ENCODE assay signal across 29 mouse cellular contexts in the genomic region with DNA sequence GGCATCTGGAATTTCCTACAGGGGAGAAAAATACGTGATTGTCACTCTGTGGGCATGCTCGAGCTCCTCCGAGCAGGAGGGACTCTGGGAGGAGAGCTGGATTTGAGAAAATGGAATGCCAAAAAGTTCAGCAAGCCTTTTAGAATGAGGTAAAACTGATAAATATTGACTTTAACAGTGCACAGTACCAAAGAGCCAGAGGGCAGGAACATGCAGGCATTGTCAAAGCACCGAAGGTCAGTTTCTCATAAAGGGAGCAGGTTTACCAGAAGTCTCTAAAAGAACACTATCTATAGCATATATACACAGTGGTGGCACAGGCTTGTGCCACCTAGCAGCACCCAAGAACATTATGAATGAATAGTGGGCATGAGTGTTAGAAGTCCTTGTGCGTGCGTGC. TPM values are rescaled to one million over a fixed set of nuclear protein-coding genes. Genes with fewer than 3 reads are reported as not detected.
DNase-seq lines count a peak whose midpoint lies in the region; ATAC-seq lines count a peak whose summit lies in the region.
"Had no signal": no experiment of that assay in that cellular context is flagged by ENCODE, and none has a peak within 500 bp of the region (broad histone marks: within the 10 kb centered on the region; RNA-seq: fewer than 3 reads in every experiment).

No protein-coding gene starts in this region.

- no peaks in the 10 kb centered on the region for H3K4me1 ChIP-seq in liver, embryonic 13.5 days (replicated peaks)
- peaks cover 3% of the 10 kb centered on the region for H3K4me1 ChIP-seq in brown adipose tissue, adult 24 weeks (ENCODE audit: control insufficient read depth, insufficient read depth, insufficient read length, low read length)
- H3K4me1 ChIP-seq in liver, embryonic 16.5 days (ENCODE audit: control insufficient read depth, low read depth, low read length) = no peaks in the 10 kb centered on the region; the same call in none of the 2 replicates
- H3K4me1 ChIP-seq: embryonic facial prominence, embryonic 13.5 days; embryonic facial prominence, embryonic 15.5 days; forebrain, embryonic 10.5 days; forebrain, embryonic 12.5 days had no signal

- no peak for ATAC-seq in liver, embryonic 13.5 days (ENCODE audit: low read depth)
- ATAC-seq in liver, embryonic 16.5 days (ENCODE audit: low read depth) = peak; percentile 68; the same call in 1 of the 2 replicates
- ATAC-seq in megakaryocyte progenitor cell, adult 5-6 weeks (replicated peaks; ENCODE audit: poor library complexity) = no peak
- ATAC-seq: forebrain, embryonic 14.5 days; forebrain, embryonic 16.5 days had no signal

- 0 out of 2 replicates have a peak overlapping the region, but pooled peaks have one; percentile 18 for H3K27ac ChIP-seq in liver, embryonic 13.5 days
- H3K27ac ChIP-seq in brown adipose tissue, adult 24 weeks (replicated peaks; ENCODE audit: low read depth, low read length) = peak overlapping the region; percentile 49
- H3K27ac ChIP-seq in liver, embryonic 16.5 days (ENCODE audit: low read length) = peak overlapping the region; percentile 56; the same call in 1 of the 2 replicates
- H3K27ac ChIP-seq: embryonic facial prominence, embryonic 13.5 days; embryonic facial prominence, embryonic 15.5 days; forebrain, embryonic 10.5 days; forebrain, embryonic 12.5 days had no signal

- no peak overlapping the region for H3K4me3 ChIP-seq in liver, embryonic 13.5 days (replicated peaks)
- H3K4me3 ChIP-seq in brown adipose tissue, adult 24 weeks (ENCODE audit: insufficient read depth, low read depth, low read length) = no peak overlapping the region
- no peak overlapping the region for H3K4me3 ChIP-seq in liver, embryonic 16.5 days (ENCODE audit: low read depth, low read length)
- H3K4me3 ChIP-seq: embryonic facial prominence, embryonic 13.5 days; embryonic facial prominence, embryonic 15.5 days; erythroblast, embryonic 14.5 days; forebrain, embryonic 10.5 days; forebrain, embryonic 12.5 days had no signal

- no peak overlapping the region for H3K9ac ChIP-seq in liver, embryonic 13.5 days
- H3K9ac ChIP-seq in liver, embryonic 16.5 days (ENCODE audit: low read depth, low read length) = no peak overlapping the region
- H3K9ac ChIP-seq: embryonic facial prominence, embryonic 13.5 days; embryonic facial prominence, embryonic 15.5 days; forebrain, embryonic 12.5 days had no signal

- no peaks in the 10 kb centered on the region for H3K27me3 ChIP-seq in liver, embryonic 13.5 days
- no peaks in the 10 kb centered on the region for H3K27me3 ChIP-seq in liver, embryonic 16.5 days (ENCODE audit: control insufficient read depth, insufficient read depth, low read depth, low read length)
- H3K27me3 ChIP-seq: embryonic facial prominence, embryonic 13.5 days; embryonic facial prominence, embryonic 15.5 days; forebrain, embryonic 12.5 days had no signal

- DNase-seq in liver, embryonic 13.5 days = no peak
- DNase-seq in liver = no peak
- DNase-seq in neural tube, embryonic 10.5 days (ENCODE audit: extremely low spot score, low spot score) = no peak
- DNase-seq: adrenal gland, adult 8-10 months; adrenal gland, postnatal 14 days; adrenal gland, postnatal 36 days; cerebellum, adult 11 months; cerebellum, adult 18-20 months; cerebellum, adult 8-10 months; cerebellum, adult 9-11 months; cerebellum, postnatal 14 days; cerebellum, postnatal 36 days; embryo, embryonic 11 days had no signal

- H3K36me3 ChIP-seq in liver, embryonic 13.5 days = 0 out of 2 replicates have a peak, but pooled peaks cover 4% of the 10 kb centered on the region
- H3K36me3 ChIP-seq in liver, embryonic 16.5 days (ENCODE audit: control insufficient read depth, insufficient read depth) = no peaks in the 10 kb centered on the region; the same call in 1 of the 2 replicates
- H3K36me3 ChIP-seq: embryonic facial prominence, embryonic 13.5 days; embryonic facial prominence, embryonic 15.5 days; forebrain, embryonic 10.5 days; forebrain, embryonic 12.5 days had no signal

- H3K9me3 ChIP-seq in liver, embryonic 13.5 days (replicated peaks) = no peaks in the 10 kb centered on the region
- H3K9me3 ChIP-seq in liver, embryonic 16.5 days (replicated peaks; ENCODE audit: control insufficient read depth, low read length) = no peaks in the 10 kb centered on the region
- H3K9me3 ChIP-seq: embryonic facial prominence, embryonic 13.5 days; embryonic facial prominence, embryonic 15.5 days; forebrain, embryonic 10.5 days; forebrain, embryonic 12.5 days had no signal

- no peak overlapping the region for H3K4me2 ChIP-seq in liver, embryonic 13.5 days
- no peak overlapping the region for H3K4me2 ChIP-seq in liver, embryonic 16.5 days (ENCODE audit: low read depth, low read length)
- H3K4me2 ChIP-seq: embryonic facial prominence, embryonic 13.5 days; embryonic facial prominence, embryonic 15.5 days; forebrain, embryonic 12.5 days had no signal

- WGBS in liver, embryonic 13.5 days (ENCODE audit: insufficient replicate concordance) = 74% methylated on average over 6 of the region's 6 CpGs
- 68% methylated on average over 6 of the region's 6 CpGs for WGBS in liver, embryonic 16.5 days (ENCODE audit: insufficient replicate concordance)

RNA-seq across cellular contexts. Expression of a gene that starts 16.0 kb away (rescaled TPM):
- 9.2 and 10.0 TPM in 2 replicates for polyA plus RNA-seq in liver, embryonic 13.5 days (2015; fragmentation: Nextera tagmentation; extraction: Ambion mirVana)
- polyA plus RNA-seq in brown adipose tissue, adult 24 weeks (2012; ENCODE audit: insufficient read depth, insufficient read length, missing spikeins) = 279 and 401 TPM in 2 replicates
- polyA plus RNA-seq in liver, embryonic 16.5 days (2015; fragmentation: Nextera tagmentation; extraction: Ambion mirVana) = 39.3 and 51.1 TPM in 2 replicates
- total RNA-seq in megakaryocyte progenitor cell, adult 5-6 weeks (2015) = 3.1 and 4.7 TPM in 2 replicates
- 1.7 and 2.6 TPM in 2 replicates for total RNA-seq in megakaryocyte progenitor cell, adult 5-6 weeks (2017)
- total RNA-seq: MEL had no signal
- polyA plus RNA-seq: C2C12; forebrain, embryonic 12.5 days had no signal

RNA-seq across cellular contexts. Expression of a gene that starts 17.4 kb away (rescaled TPM):
- not detected in 2 replicates for polyA plus RNA-seq in liver, embryonic 13.5 days (2015; fragmentation: Nextera tagmentation; extraction: Ambion mirVana)
- not detected in 2 replicates for polyA plus RNA-seq in brown adipose tissue, adult 24 weeks (2012; ENCODE audit: insufficient read depth, insufficient read length, missing spikeins)
- polyA plus RNA-seq in liver, embryonic 16.5 days (2015; fragmentation: Nextera tagmentation; extraction: Ambion mirVana) = not detected in 2 replicates
- not detected in 2 replicates for total RNA-seq in megakaryocyte progenitor cell, adult 5-6 weeks (2015)
- total RNA-seq in megakaryocyte progenitor cell, adult 5-6 weeks (2017) = 0.14 TPM in 1 of 2 replicates, not detected in the other
- total RNA-seq: adrenal gland, adult 18-20 months; adrenal gland, adult 8-10 months; adrenal gland, postnatal 14 days; adrenal gland, postnatal 36 days; common myeloid progenitor, adult 5-6 weeks; ES-E14 had no signal
- polyA plus RNA-seq: embryonic facial prominence, embryonic 11.5 days; embryonic facial prominence, embryonic 13.5 days; embryonic facial prominence, embryonic 15.5 days; erythroblast, embryonic 14.5 days; forebrain, embryonic 10.5 days; forebrain, embryonic 12.5 days; forebrain, embryonic 14.5 days; forebrain, embryonic 16.5 days had no signal

RNA-seq across cellular contexts. Expression of a gene that starts 35.2 kb away (rescaled TPM):
- 1.4 and 1.8 TPM in 2 replicates for polyA plus RNA-seq in liver, embryonic 13.5 days (2015; fragmentation: Nextera tagmentation; extraction: Ambion mirVana)
- polyA plus RNA-seq in brown adipose tissue, adult 24 weeks (2012; ENCODE audit: insufficient read depth, insufficient read length, missing spikeins) = 3.4 and 5.3 TPM in 2 replicates
- 2.3 and 2.5 TPM in 2 replicates for polyA plus RNA-seq in liver, embryonic 16.5 days (2015; fragmentation: Nextera tagmentation; extraction: Ambion mirVana)
- total RNA-seq in megakaryocyte progenitor cell, adult 5-6 weeks (2015) = 24.6 and 25.4 TPM in 2 replicates
- 10.7 and 12.4 TPM in 2 replicates for total RNA-seq in megakaryocyte progenitor cell, adult 5-6 weeks (2017)
